Mouse (Mus musculus): Measurements from ENCODE around the gene Gcnt7. TPM values are rescaled to one million over a fixed set of nuclear protein-coding genes. Genes with fewer than 3 reads are reported as not detected.

The Gcnt7 gene
- total RNA-seq, 2 experiments from 2014 or later = not detected

GRCm38 (mm10) chr2:172466427-172467132 is 8.2 kb upstream of the Gcnt7 start:
- intact Hi-C loops (cut with DNase I) = no loop called here
- DNase-seq (ENCODE audit: low spot score in 2 of 2) = no peak

- intact Hi-C loops (cut with DNase I) = no loop called here
- DNase-seq (ENCODE audit: low spot score in 2 of 2) = no peak
Observed at GRCm38 (mm10) chr2:172462813-172463212, 4.4 kb upstream of the Gcnt7 start.

- no peak for DNase-seq (ENCODE audit: low spot score in 2 of 2)
- intact Hi-C loops (cut with DNase I) = no loop called here
Observed at GRCm38 (mm10) chr2:172460647-172461046, 2.3 kb upstream of the Gcnt7 start.

GRCm38 (mm10) chr2:172452458-172452857 is 5.9 kb downstream of the Gcnt7 start:
- DNase-seq (ENCODE audit: low spot score in 2 of 2) = no peak
- intact Hi-C loops (cut with DNase I) = loop anchor here (5.0 kb wide), 1 partner anchor 225 kb away; no protein-coding TSS in a partner anchor

GRCm38 (mm10) chr2:172452031-172452430 is 6.4 kb downstream of the Gcnt7 start:
- no peak for DNase-seq (ENCODE audit: low spot score in 2 of 2)
- intact Hi-C loops (cut with DNase I) = loop anchor here (5.0 kb wide), 1 partner anchor 225 kb away; no protein-coding TSS in a partner anchor

GRCm38 (mm10) chr2:172450640-172451039 is 7.8 kb downstream of the Gcnt7 start:
- DNase-seq (ENCODE audit: low spot score in 2 of 2) = no peak
- intact Hi-C loops (cut with DNase I) = loop anchor here (5.0 kb wide), 1 partner anchor 223 kb away; no protein-coding TSS in a partner anchor

GRCm38 (mm10) chr2:172448329-172448728 is 10.1 kb downstream of the Gcnt7 start:
- no peak for DNase-seq (ENCODE audit: low spot score in 2 of 2)
- intact Hi-C loops (cut with DNase I) = no loop called here

GRCm38 (mm10) chr2:172447317-172447716 is 11.1 kb downstream of the Gcnt7 start:
- intact Hi-C loops (cut with DNase I) = no loop called here
- DNase-seq (ENCODE audit: low spot score in 2 of 2) = peak in 1 of 2 experiments; percentile 23

- intact Hi-C loops (cut with DNase I) = no loop called here
- no peak for DNase-seq (ENCODE audit: low spot score in 2 of 2)
Observed at GRCm38 (mm10) chr2:172445617-172446016, 12.8 kb downstream of the Gcnt7 start.

- no peak for DNase-seq (ENCODE audit: low spot score in 2 of 2)
- intact Hi-C loops (cut with DNase I) = loop anchor here (2.0 to 5.0 kb wide), 2 partner anchors 49 to 62 kb away; partner anchors contain the start of gene Cass4
Observed at GRCm38 (mm10) chr2:172441176-172441575, 17.2 kb downstream of the Gcnt7 start.

- no peak for DNase-seq (ENCODE audit: low spot score in 2 of 2)
- intact Hi-C loops (cut with DNase I) = loop anchor here (1.0 to 5.0 kb wide), 3 partner anchors 48 to 70 kb away; partner anchors contain the start of genes Aurka, Cass4 and Cstf1
Observed at GRCm38 (mm10) chr2:172440640-172441005, 17.8 kb downstream of the Gcnt7 start.

GRCm38 (mm10) chr2:172439843-172440639 is 18.4 kb downstream of the Gcnt7 start, which contains the start of gene Rtf2:
Rtf2 (plus strand) TSS chr2:172440556.
- intact Hi-C loops (cut with DNase I) = loop anchor here (1.0 to 5.0 kb wide), 3 partner anchors 48 to 70 kb away; partner anchors contain the start of genes Aurka, Cass4 and Cstf1
- DNase-seq (ENCODE audit: low spot score in 2 of 2) = peak; percentile 100

GRCm38 (mm10) chr2:172437371-172437952 is 20.9 kb downstream of the Gcnt7 start:
- no peak for DNase-seq (ENCODE audit: low spot score in 2 of 2)
- intact Hi-C loops (cut with DNase I) = no loop called here

GRCm38 (mm10) chr2:172433746-172434145 is 24.6 kb downstream of the Gcnt7 start:
- no peak for DNase-seq (ENCODE audit: low spot score in 2 of 2)
- intact Hi-C loops (cut with DNase I) = no loop called here

GRCm38 (mm10) chr2:172430609-172431008 is 27.8 kb downstream of the Gcnt7 start:
- intact Hi-C loops (cut with DNase I) = no loop called here
- DNase-seq (ENCODE audit: low spot score in 2 of 2) = no peak

- no peak for DNase-seq (ENCODE audit: low spot score in 2 of 2)
- intact Hi-C loops (cut with DNase I) = no loop called here
Observed at GRCm38 (mm10) chr2:172418208-172418607, 40.2 kb downstream of the Gcnt7 start.

- intact Hi-C loops (cut with DNase I) = no loop called here
- no peak for DNase-seq (ENCODE audit: low spot score in 2 of 2)
Observed at GRCm38 (mm10) chr2:172416876-172417275, 41.5 kb downstream of the Gcnt7 start.

GRCm38 (mm10) chr2:172416218-172416617 is 42.2 kb downstream of the Gcnt7 start:
- no peak for DNase-seq (ENCODE audit: low spot score in 2 of 2)
- intact Hi-C loops (cut with DNase I) = no loop called here

- intact Hi-C loops (cut with DNase I) = no loop called here
- DNase-seq (ENCODE audit: low spot score in 2 of 2) = no peak
Observed at GRCm38 (mm10) chr2:172413894-172414293, 44.5 kb downstream of the Gcnt7 start.

- DNase-seq (ENCODE audit: low spot score in 2 of 2) = no peak
- intact Hi-C loops (cut with DNase I) = no loop called here
Observed at GRCm38 (mm10) chr2:172413273-172413672, 45.1 kb downstream of the Gcnt7 start.

Data from left cerebral cortex, postnatal 25 days (tissue).